Mouse (Mus musculus): ENCODE measurements at regions not wholly inside any gene's neighbourhood (a gene's known extent, or its start where the extent isn't known, plus 50 kb on each side); places are given as distances from the start of the nearest gene placed in this dataset.

DNA sequence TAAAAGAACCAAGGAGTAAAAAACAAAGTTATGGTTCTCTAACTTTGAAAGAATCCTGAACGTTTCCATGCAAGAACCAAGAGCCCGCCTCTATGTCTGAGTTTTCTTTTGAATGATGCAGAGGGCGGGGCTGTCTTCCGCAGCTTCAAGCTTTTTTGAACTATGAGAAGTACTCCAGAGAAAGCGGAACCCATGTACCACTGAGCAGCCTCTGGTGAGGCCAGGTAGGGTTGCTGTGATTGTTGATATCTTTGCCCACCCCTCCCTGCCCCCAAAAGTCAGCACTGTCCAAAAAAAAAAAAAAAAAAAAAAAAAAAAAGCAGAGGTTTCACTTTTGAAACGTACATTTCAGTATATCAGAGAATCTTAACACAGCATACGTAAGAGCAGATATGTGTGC lies 161.2 kb upstream of the Spdye4c start:
- H3K36me3 ChIP-seq (ENCODE audit: control insufficient read depth, insufficient read depth, low read length), result no peaks in the 10 kb centered on the region
- H3K27ac ChIP-seq (ENCODE audit: low read depth, low read length), result 0 out of 2 replicates have a peak overlapping the region, but pooled peaks have one; percentile 30
- no peak overlapping the region for H3K9ac ChIP-seq (ENCODE audit: low read depth, low read length)
- peak overlapping the region; percentile 65; the same call in 1 of the 2 replicates for H3K4me2 ChIP-seq
- no peaks in the 10 kb centered on the region for H3K27me3 ChIP-seq (ENCODE audit: control insufficient read depth, insufficient read depth, low read length)
- WGBS (ENCODE audit: insufficient replicate concordance), result 54% methylated on average over 7 of the region's 7 CpGs
- peaks cover 22% of the 10 kb centered on the region for H3K4me1 ChIP-seq (ENCODE audit: control insufficient read depth, insufficient read depth, low read length)
- no peaks in the 10 kb centered on the region for H3K9me3 ChIP-seq (replicated peaks; ENCODE audit: control insufficient read depth, low read length)
- ATAC-seq (replicated peaks; ENCODE audit: insufficient number of reproducible peaks, low FRiP score, low TSS enrichment), result no peak
- no peak overlapping the region for H3K4me3 ChIP-seq (ENCODE audit: low read depth, low read length)

DNA sequence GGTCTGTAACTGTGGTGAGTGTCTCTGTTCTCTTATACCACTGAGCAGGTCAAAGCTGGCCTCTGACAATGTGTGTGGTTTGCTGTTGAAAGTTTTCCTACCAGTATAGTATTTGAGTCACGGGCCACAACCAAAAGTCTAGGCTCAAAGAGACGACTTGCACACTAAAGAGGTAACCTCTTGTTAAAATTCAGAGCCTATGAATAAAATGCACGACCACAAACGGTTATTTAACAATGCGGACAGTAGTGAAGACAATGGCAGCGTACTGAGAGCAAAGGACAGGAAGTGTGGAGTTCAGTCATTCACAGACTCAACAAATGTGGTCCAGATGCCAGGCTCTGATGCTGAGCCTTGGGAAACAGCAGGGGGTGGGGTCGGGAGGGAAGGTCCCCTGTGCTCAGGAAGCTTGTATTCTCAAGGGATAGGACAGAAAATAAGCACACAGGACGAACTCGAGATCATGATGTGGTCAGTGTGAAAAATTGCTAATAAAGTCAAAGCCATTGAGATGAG lies 160.2 kb upstream of the Spdye4c start:
- WGBS (ENCODE audit: insufficient replicate concordance), result 57% methylated on average over 9 of the region's 9 CpGs
- Histone ChIP-seq H3K27ac (ENCODE audit: low read depth, low read length) (no peak overlapping the region), H3K27me3 (ENCODE audit: control insufficient read depth, insufficient read depth, low read length) (no peaks in the 10 kb centered on the region), H3K9me3 (replicated peaks; ENCODE audit: control insufficient read depth, low read length) (no peaks in the 10 kb centered on the region), H3K4me2 (no peak overlapping the region), H3K4me3 (ENCODE audit: low read depth, low read length) (no peak overlapping the region), H3K4me1 (ENCODE audit: control insufficient read depth, insufficient read depth, low read length) (peaks cover 25% of the 10 kb centered on the region), H3K9ac (ENCODE audit: low read depth, low read length) (no peak overlapping the region), H3K36me3 (ENCODE audit: control insufficient read depth, insufficient read depth, low read length) (no peaks in the 10 kb centered on the region)
- ATAC-seq (replicated peaks; ENCODE audit: insufficient number of reproducible peaks, low FRiP score, low TSS enrichment), result no peak

DNA sequence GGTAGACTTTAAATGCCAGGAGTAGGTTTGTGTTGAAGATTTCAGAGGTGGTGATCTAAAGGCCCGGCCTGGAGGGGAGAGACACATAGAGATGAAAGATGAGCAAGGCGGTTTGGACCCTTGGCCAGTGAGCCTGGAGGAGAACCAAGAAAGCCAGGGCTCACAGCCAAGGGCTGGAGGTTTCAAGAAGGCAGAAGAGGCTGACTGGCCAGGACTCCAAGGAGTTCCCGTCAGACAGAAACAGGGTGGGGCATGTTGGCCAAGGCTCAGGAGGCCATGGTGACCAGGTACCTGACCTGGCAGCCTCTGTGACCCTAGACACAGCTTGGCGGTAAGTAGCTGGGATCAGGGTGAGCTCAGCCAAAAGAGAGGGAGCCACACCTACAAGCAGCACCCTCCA lies 159.3 kb upstream of the Spdye4c start:
- Histone ChIP-seq H3K27me3 (ENCODE audit: control insufficient read depth, insufficient read depth, low read length) (no peaks in the 10 kb centered on the region), H3K4me1 (ENCODE audit: control insufficient read depth, insufficient read depth, low read length) (peaks cover 25% of the 10 kb centered on the region), H3K4me3 (ENCODE audit: low read depth, low read length) (no peak overlapping the region), H3K36me3 (ENCODE audit: control insufficient read depth, insufficient read depth, low read length) (no peaks in the 10 kb centered on the region), H3K4me2 (no peak overlapping the region), H3K9me3 (replicated peaks; ENCODE audit: control insufficient read depth, low read length) (no peaks in the 10 kb centered on the region), H3K9ac (ENCODE audit: low read depth, low read length) (no peak overlapping the region), H3K27ac (ENCODE audit: low read depth, low read length) (no peak overlapping the region)
- ATAC-seq (replicated peaks; ENCODE audit: insufficient number of reproducible peaks, low FRiP score, low TSS enrichment), result no peak
- WGBS (ENCODE audit: insufficient replicate concordance), result 88% methylated on average over 4 of the region's 4 CpGs

DNA sequence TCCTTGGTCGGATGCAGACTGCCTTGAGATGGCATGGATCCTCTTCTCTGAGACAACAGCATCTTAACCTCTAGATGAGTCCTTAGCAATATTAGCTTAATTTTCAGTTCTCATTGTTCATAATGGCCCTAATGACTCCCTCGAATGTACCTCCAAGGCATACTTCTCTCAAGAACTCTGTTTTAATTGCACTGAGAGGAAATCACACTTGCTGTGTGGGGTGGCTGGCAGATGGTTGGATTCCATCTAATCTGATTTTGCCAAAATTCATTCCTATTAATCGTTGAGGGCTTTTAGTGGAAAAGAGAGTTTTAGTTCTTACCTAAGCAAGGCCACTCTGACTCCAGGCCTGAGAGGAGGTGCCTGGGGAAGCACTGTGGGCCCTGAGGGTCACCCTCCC lies 158.3 kb upstream of the Spdye4c start:
- H3K36me3 ChIP-seq (ENCODE audit: control insufficient read depth, insufficient read depth, low read length), result no peaks in the 10 kb centered on the region
- H3K27me3 ChIP-seq (ENCODE audit: control insufficient read depth, insufficient read depth, low read length), result no peaks in the 10 kb centered on the region
- peaks cover 17% of the 10 kb centered on the region for H3K4me1 ChIP-seq (ENCODE audit: control insufficient read depth, insufficient read depth, low read length)
- WGBS (ENCODE audit: insufficient replicate concordance), result 79% methylated on average over 3 of the region's 3 CpGs
- no peak overlapping the region for H3K4me2 ChIP-seq
- H3K9me3 ChIP-seq (replicated peaks; ENCODE audit: control insufficient read depth, low read length), result no peaks in the 10 kb centered on the region
- H3K9ac ChIP-seq (ENCODE audit: low read depth, low read length), result no peak overlapping the region
- ATAC-seq (replicated peaks; ENCODE audit: insufficient number of reproducible peaks, low FRiP score, low TSS enrichment), result no peak
- H3K4me3 ChIP-seq (ENCODE audit: low read depth, low read length), result no peak overlapping the region
- no peak overlapping the region for H3K27ac ChIP-seq (ENCODE audit: low read depth, low read length)

DNA sequence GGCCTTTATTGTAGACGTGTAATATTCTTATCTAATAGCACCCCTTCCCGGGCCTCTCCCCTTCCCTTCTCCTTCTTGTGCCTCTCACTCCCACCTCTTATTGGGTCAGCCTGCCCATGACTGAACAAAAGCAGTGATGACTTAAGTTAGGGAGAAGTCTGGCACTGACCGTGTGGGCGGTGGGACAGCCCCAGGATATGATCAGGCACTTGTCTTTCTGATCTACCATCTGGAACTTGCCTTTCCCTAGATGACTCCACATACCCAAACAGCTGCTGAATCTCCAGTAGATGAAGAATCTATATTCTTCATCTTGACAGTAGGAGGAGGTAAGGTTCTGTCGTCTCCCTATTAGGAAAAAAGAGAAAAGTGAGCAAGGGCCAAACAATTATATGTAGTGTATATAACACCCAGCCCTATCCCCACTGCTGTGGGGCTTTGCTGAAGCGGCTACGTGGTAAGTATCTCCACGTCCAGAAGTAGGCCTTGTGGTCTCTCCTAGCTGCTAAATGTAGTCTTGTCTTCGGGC lies 157.4 kb upstream of the Spdye4c start:
- H3K4me2 ChIP-seq, result no peak overlapping the region
- no peak overlapping the region for H3K4me3 ChIP-seq (ENCODE audit: low read depth, low read length)
- H3K9ac ChIP-seq (ENCODE audit: low read depth, low read length), result no peak overlapping the region
- no peak for ATAC-seq (replicated peaks; ENCODE audit: insufficient number of reproducible peaks, low FRiP score, low TSS enrichment)
- no peaks in the 10 kb centered on the region for H3K36me3 ChIP-seq (ENCODE audit: control insufficient read depth, insufficient read depth, low read length)
- no peaks in the 10 kb centered on the region for H3K27me3 ChIP-seq (ENCODE audit: control insufficient read depth, insufficient read depth, low read length)
- no peak overlapping the region for H3K27ac ChIP-seq (ENCODE audit: low read depth, low read length)
- no peaks in the 10 kb centered on the region for H3K9me3 ChIP-seq (replicated peaks; ENCODE audit: control insufficient read depth, low read length)
- whole genome bisulfite sequencing (ENCODE audit: insufficient replicate concordance), result 75% methylated on average over 9 of the region's 9 CpGs
- H3K4me1 ChIP-seq (ENCODE audit: control insufficient read depth, insufficient read depth, low read length), result peaks cover 9% of the 10 kb centered on the region

DNA sequence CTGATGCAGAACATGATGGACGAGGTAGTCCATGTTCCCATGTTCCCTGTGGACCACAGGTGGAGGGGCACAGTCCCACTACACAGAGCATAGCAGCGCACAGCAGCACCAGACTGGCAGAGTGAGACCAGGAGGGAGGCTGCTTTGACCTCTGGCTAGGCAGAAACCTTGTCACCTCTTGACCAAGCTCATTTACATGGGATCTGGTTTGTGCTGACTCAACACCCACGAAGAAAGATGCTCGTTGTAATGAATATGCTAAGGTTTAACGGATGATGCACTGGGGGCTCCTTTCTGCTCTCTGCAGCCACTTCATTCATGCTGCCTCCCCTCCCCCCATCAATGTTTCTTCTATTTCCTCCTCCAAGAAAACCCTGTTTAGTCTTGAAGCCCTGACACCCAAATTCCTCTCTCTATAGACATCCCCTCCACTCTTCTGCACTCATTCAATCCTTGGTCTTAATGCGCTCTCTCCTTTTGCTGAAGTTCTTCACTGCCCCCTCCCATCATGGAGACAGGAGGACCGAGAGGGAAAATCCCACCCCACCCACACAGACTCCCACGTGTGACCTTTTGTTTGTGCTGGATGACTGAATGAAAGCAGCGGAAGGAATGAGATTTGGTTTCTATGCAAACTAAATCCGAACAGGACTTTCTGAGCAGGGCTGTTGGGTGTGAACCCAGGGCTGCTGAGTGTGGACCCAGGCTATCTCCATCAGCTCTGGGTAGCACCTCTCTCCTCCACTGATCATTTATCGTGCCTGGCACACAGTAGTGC lies 156.6 kb upstream of the Spdye4c start:
- H3K4me2 ChIP-seq, result no peak overlapping the region
- H3K4me3 ChIP-seq (ENCODE audit: low read depth, low read length), result no peak overlapping the region
- H3K27me3 ChIP-seq (ENCODE audit: control insufficient read depth, insufficient read depth, low read length), result no peaks in the 10 kb centered on the region
- ATAC-seq (replicated peaks; ENCODE audit: insufficient number of reproducible peaks, low FRiP score, low TSS enrichment), result no peak
- peaks cover 6% of the 10 kb centered on the region; the same call in 1 of the 2 replicates for H3K4me1 ChIP-seq (ENCODE audit: control insufficient read depth, insufficient read depth, low read length)
- no peaks in the 10 kb centered on the region for H3K36me3 ChIP-seq (ENCODE audit: control insufficient read depth, insufficient read depth, low read length)
- no peaks in the 10 kb centered on the region for H3K9me3 ChIP-seq (replicated peaks; ENCODE audit: control insufficient read depth, low read length)
- whole genome bisulfite sequencing (ENCODE audit: insufficient replicate concordance), result 60% methylated on average over 11 of the region's 11 CpGs
- H3K27ac ChIP-seq (ENCODE audit: low read depth, low read length), result no peak overlapping the region
- no peak overlapping the region for H3K9ac ChIP-seq (ENCODE audit: low read depth, low read length)

DNA sequence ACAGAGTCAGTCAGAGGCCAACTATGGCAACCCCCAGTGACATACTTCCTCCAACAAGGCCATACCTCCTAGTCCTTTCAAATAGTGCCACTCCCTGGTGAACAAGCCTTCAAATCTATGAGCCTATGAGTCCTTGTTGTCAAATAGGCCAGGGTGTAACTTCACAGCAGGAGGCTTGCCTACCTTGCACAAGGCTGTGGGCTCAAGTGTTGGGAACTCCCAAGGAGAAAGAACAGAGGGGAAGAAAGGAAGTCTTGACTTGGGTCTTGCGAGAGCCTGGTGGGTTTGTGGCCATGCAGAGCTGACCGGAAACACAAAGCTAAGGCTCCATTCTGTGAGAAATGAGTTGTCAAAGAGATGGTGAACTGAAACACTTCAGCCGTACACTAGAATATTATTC lies 154.6 kb upstream of the Spdye4c start:
- H3K9ac ChIP-seq (ENCODE audit: low read depth, low read length), result no peak overlapping the region
- H3K9me3 ChIP-seq (replicated peaks; ENCODE audit: control insufficient read depth, low read length), result no peaks in the 10 kb centered on the region
- H3K4me2 ChIP-seq, result no peak overlapping the region
- H3K4me1 ChIP-seq (ENCODE audit: control insufficient read depth, insufficient read depth, low read length), result peaks cover 3% of the 10 kb centered on the region; the same call in 1 of the 2 replicates
- 88% methylated on average over 3 of the region's 3 CpGs for WGBS (ENCODE audit: insufficient replicate concordance)
- H3K4me3 ChIP-seq (ENCODE audit: low read depth, low read length), result no peak overlapping the region
- ATAC-seq (replicated peaks; ENCODE audit: insufficient number of reproducible peaks, low FRiP score, low TSS enrichment), result no peak
- H3K27ac ChIP-seq (ENCODE audit: low read depth, low read length), result no peak overlapping the region
- no peaks in the 10 kb centered on the region for H3K36me3 ChIP-seq (ENCODE audit: control insufficient read depth, insufficient read depth, low read length)
- H3K27me3 ChIP-seq (ENCODE audit: control insufficient read depth, insufficient read depth, low read length), result no peaks in the 10 kb centered on the region

DNA sequence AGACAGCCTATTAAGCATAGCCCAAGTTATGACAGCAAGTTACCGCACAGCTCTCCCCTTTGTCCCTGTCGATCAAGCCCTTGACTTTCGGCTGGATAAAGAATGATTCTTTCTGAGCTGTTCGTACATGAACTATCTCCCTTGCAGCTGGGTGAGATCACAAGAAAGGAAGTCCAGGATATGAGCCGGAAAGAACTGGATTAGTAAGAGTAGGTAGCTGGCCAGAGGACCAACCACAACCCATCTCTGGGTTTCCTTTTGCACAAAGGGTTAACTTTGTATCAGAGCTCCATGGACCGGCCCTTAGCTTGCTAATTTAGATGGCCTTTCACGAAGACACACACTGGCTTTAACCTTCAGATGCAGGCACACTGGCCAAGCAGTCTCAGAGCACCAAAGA lies 153.3 kb upstream of the Spdye4c start:
- Histone ChIP-seq H3K9me3 (replicated peaks; ENCODE audit: control insufficient read depth, low read length) (no peaks in the 10 kb centered on the region), H3K4me1 (ENCODE audit: control insufficient read depth, insufficient read depth, low read length) (peaks cover 3% of the 10 kb centered on the region; the same call in 1 of the 2 replicates), H3K9ac (ENCODE audit: low read depth, low read length) (no peak overlapping the region), H3K36me3 (ENCODE audit: control insufficient read depth, insufficient read depth, low read length) (no peaks in the 10 kb centered on the region), H3K4me3 (ENCODE audit: low read depth, low read length) (no peak overlapping the region), H3K27me3 (ENCODE audit: control insufficient read depth, insufficient read depth, low read length) (no peaks in the 10 kb centered on the region), H3K4me2 (no peak overlapping the region), H3K27ac (ENCODE audit: low read depth, low read length) (no peak overlapping the region)
- WGBS (ENCODE audit: insufficient replicate concordance), result 45% methylated on average over 7 of the region's 7 CpGs
- no peak for ATAC-seq (replicated peaks; ENCODE audit: insufficient number of reproducible peaks, low FRiP score, low TSS enrichment)
